Mouse (Mus musculus): Measurements from ENCODE around the gene Nrp1. TPM values are rescaled to one million over a fixed set of nuclear protein-coding genes. Genes with fewer than 3 reads are reported as not detected.

The Nrp1 gene
- polyA plus RNA-seq, 1 experiment from 2014 or later, result 75.1 TPM

DNA sequence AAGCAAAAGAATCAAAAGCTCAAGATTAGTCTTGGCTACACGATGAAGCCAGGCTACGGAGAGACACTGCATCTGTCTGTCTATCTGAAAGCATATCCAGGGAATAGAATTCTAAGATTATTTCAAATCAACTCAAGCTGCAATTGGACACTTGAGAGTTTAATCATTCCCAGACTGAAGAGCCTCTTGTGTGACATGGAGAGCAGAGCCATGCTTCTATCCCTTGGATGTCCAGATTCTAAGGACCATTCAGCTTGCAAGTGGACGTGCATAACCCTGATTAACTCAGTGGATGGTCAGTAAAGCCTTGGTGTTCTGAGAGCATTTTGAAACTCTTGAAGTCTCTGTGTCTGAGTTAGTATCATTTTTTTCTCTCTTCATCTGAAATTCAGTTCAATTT lies 95.6 kb downstream of the Nrp1 start:
- Histone ChIP-seq H3K27me3 (no peaks in the 10 kb centered on the region), H3K9ac (no peak overlapping the region), H3K4me3 (no peak overlapping the region), H3K4me1 (replicated peaks) (peaks cover 13% of the 10 kb centered on the region), H3K27ac (replicated peaks) (no peak overlapping the region), H3K9me3 (no peaks in the 10 kb centered on the region), H3K4me2 (no peak overlapping the region), H3K36me3 (peaks cover 6% of the 10 kb centered on the region; the same call in 1 of the 2 replicates)
- 88% methylated on average over 3 of the region's 3 CpGs for WGBS
- ATAC-seq (ENCODE audit: low FRiP score, low read depth), result no peak

DNA sequence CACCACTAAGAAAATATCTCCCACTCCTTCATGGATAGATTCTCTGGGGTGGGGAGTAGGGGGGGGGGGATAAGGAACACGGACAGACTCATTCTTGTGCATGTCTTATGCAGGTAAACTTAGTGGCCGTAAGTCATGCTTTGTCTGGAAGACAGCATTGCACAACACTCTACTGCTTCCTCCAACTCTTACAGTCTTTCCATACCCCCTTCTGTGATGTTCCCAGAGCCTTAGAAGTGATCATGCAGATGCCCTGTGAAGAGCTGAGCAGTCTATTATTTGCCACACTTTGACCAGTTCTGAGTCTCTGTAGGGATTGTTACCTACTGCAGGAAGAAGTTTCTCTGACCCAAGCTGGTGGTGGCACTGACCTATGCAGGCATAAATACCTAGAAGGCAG lies 98.9 kb downstream of the Nrp1 start:
- WGBS, result 90% methylated on average over 2 of the region's 2 CpGs
- Histone ChIP-seq H3K9ac (no peak overlapping the region), H3K9me3 (no peaks in the 10 kb centered on the region), H3K4me2 (no peak overlapping the region), H3K27ac (replicated peaks) (no peak overlapping the region), H3K27me3 (no peaks in the 10 kb centered on the region), H3K4me1 (replicated peaks) (0 out of 2 replicates have a peak, but pooled peaks cover 4% of the 10 kb centered on the region), H3K4me3 (no peak overlapping the region), H3K36me3 (peaks cover 17% of the 10 kb centered on the region; the same call in 1 of the 2 replicates)
- no peak for ATAC-seq (ENCODE audit: low FRiP score, low read depth)

DNA sequence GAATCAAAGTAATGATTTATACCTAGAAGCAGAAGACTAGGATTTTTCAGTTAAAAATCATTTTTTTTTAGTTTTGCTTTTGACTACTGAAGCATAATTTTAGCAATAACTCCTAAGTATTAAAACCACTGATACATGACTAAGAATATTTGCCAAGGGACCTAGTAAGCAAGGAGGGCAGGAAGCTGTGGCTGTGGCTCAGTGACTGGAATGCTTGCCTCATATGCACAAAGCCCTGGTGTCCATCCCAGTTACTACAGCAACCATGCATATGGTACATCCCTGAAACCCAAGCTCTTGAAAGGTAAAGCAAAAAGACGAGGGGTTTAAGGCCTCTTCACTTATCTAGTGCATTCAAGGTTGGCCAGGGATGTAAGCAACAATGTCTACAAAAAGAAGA lies 101.3 kb downstream of the Nrp1 start:
- Histone ChIP-seq H3K27me3 (no peaks in the 10 kb centered on the region), H3K4me1 (replicated peaks) (0 out of 2 replicates have a peak, but pooled peaks cover 4% of the 10 kb centered on the region), H3K4me3 (no peak overlapping the region), H3K4me2 (no peak overlapping the region), H3K9me3 (no peaks in the 10 kb centered on the region), H3K36me3 (peaks cover 17% of the 10 kb centered on the region; the same call in 1 of the 2 replicates), H3K27ac (replicated peaks) (no peak overlapping the region), H3K9ac (no peak overlapping the region)
- WGBS, result 61% methylated on average over 1 of the region's 1 CpGs
- no peak for ATAC-seq (ENCODE audit: low FRiP score, low read depth)

DNA sequence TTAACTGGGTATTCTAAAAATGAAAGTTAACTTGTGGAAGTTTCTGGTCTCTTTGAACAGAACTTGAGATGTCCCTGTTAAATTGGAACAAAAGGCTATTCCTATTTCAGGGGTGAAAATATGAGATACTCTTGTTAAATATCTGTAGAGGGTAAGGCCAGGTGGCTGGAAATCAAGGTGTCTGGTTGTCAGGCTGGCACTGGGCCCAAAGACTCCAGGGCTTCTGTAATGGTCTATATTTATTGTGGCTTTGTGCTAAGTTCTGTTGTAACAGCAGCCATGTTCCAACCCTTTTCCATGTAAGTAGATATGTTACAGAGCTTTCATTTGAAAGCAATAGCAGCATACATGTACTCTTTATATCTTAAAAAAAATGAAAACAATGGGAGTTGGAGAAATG lies 103.3 kb downstream of the Nrp1 start:
- Histone ChIP-seq H3K4me2 (no peak overlapping the region), H3K27me3 (no peaks in the 10 kb centered on the region), H3K4me3 (no peak overlapping the region), H3K4me1 (replicated peaks) (0 out of 2 replicates have a peak, but pooled peaks cover 4% of the 10 kb centered on the region), H3K9me3 (no peaks in the 10 kb centered on the region), H3K36me3 (peaks cover 17% of the 10 kb centered on the region; the same call in 1 of the 2 replicates), H3K27ac (replicated peaks) (no peak overlapping the region), H3K9ac (no peak overlapping the region)
- ATAC-seq (ENCODE audit: low FRiP score, low read depth), result no peak

DNA sequence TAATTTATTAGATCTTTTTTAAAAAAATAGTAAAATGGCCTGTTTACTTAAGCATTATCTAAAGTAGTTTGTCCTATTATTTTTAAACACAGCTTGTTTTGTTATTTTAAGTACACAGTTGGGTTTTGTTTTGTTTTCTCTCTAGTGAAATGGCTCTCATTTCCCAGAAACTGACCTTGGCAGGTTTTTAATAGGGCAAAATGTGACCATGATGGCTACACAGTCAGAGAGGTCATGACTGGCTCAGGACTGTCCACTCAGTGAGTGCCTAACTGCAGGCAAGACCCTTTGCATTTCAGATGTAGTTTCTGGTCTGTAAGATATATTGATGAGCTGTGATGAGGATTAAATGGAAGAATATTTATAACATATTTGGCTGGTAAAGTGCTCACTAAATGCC lies 104.8 kb downstream of the Nrp1 start:
- H3K27ac ChIP-seq (replicated peaks), result no peak overlapping the region
- H3K4me2 ChIP-seq, result no peak overlapping the region
- peaks cover 17% of the 10 kb centered on the region; the same call in 1 of the 2 replicates for H3K36me3 ChIP-seq
- H3K4me1 ChIP-seq (replicated peaks), result no peaks in the 10 kb centered on the region
- no peak overlapping the region for H3K9ac ChIP-seq
- H3K4me3 ChIP-seq, result no peak overlapping the region
- no peaks in the 10 kb centered on the region for H3K27me3 ChIP-seq
- no peaks in the 10 kb centered on the region for H3K9me3 ChIP-seq
- no peak for ATAC-seq (ENCODE audit: low FRiP score, low read depth)

DNA sequence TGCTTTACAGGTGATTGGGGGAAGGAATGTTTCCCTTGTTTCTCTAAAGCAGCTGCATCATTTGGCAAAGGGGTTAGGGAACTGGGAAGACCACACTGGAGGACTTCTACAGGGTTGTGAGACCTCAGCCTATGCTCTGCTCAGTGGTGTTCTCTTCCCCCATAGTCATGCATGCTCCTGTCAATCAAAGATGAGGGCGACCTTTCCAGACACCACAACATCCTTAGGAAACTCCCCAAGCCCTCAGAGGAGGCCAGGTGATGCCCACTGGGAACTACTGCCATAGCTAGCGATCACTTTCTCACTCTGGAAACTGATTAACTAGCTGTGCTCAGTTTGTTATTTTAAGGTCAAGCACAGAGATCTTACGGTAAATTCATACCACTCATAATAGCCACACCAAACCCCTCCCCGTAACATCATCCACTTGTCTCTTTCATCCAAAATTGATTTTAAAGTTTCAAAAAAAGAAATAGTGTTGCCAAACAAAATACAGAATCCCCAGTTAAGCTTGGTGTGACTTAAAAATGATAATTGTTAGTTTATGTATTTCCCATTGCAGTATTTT lies 105.7 kb downstream of the Nrp1 start:
- Histone ChIP-seq H3K4me2 (no peak overlapping the region), H3K4me3 (no peak overlapping the region), H3K36me3 (peaks cover 16% of the 10 kb centered on the region), H3K27ac (replicated peaks) (no peak overlapping the region), H3K4me1 (replicated peaks) (no peaks in the 10 kb centered on the region), H3K27me3 (no peaks in the 10 kb centered on the region), H3K9ac (no peak overlapping the region), H3K9me3 (no peaks in the 10 kb centered on the region)
- 91% methylated on average over 4 of the region's 4 CpGs for WGBS
- ATAC-seq (ENCODE audit: low FRiP score, low read depth), result no peak

DNA sequence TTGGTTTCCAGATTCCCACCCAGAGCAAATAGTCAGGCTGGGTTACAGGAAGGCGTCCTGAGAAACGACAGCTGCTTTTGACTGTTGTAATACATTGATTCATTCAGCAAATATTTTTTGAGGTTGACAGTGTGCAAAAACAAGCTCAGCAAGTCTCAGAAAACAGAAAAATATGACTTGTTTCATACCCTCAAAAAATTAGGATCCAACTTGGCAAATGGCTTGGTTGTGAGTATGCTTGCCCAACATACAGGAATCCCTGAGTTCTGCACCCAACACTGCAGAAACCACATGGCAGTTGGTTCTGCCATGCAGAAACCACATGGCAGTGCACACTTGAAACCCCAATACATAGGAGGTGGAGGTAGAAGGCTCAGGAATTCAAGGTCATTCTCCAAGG lies 107.1 kb downstream of the Nrp1 start:
- 88% methylated on average over 2 of the region's 2 CpGs for WGBS
- Histone ChIP-seq H3K4me3 (no peak overlapping the region), H3K4me2 (no peak overlapping the region), H3K27me3 (no peaks in the 10 kb centered on the region), H3K4me1 (replicated peaks) (no peaks in the 10 kb centered on the region), H3K27ac (replicated peaks) (no peak overlapping the region), H3K9ac (no peak overlapping the region), H3K36me3 (peaks cover 19% of the 10 kb centered on the region), H3K9me3 (no peaks in the 10 kb centered on the region)
- no peak for ATAC-seq (ENCODE audit: low FRiP score, low read depth)

DNA sequence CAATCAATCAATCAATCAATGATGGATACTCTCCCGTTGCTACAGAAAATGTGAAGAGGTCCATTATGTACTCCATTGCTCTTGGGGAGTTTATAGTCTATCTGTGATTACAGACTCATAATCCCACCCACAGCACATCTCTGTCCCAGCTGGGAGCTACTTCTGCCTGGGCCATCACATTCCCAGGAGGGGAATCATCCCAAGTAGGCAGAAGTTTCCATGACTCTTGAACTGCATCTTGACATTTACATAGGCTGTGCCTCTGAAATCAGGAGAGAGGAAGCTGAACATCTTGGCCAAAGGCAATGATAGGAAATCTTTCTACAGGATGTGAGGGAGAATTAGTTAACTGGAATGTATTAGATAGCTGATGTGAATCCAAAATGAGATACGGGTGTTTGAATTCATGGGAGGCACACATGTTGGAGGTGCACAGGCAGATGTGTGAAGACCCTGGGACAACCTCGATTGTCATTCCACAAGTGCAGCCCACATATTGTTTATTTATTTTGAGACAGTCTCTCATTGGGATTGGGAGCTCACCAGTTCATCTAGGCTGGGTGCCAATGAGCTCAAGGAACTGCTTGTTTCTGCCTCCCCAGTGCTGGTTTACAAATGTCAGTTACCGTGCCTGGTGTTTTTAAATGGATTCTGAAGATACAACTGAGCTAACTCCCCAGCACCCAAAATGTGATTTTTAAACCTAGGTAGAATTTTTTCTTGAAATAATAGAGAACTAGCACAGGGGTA lies 108.5 kb downstream of the Nrp1 start:
- no peak for ATAC-seq (ENCODE audit: low FRiP score, low read depth)
- peaks cover 11% of the 10 kb centered on the region for H3K36me3 ChIP-seq
- no peak overlapping the region for H3K4me2 ChIP-seq
- WGBS, result 69% methylated on average over 4 of the region's 4 CpGs
- H3K27me3 ChIP-seq, result no peaks in the 10 kb centered on the region
- no peaks in the 10 kb centered on the region for H3K9me3 ChIP-seq
- no peak overlapping the region for H3K9ac ChIP-seq
- H3K27ac ChIP-seq (replicated peaks), result no peak overlapping the region
- no peaks in the 10 kb centered on the region for H3K4me1 ChIP-seq (replicated peaks)
- H3K4me3 ChIP-seq, result no peak overlapping the region

DNA sequence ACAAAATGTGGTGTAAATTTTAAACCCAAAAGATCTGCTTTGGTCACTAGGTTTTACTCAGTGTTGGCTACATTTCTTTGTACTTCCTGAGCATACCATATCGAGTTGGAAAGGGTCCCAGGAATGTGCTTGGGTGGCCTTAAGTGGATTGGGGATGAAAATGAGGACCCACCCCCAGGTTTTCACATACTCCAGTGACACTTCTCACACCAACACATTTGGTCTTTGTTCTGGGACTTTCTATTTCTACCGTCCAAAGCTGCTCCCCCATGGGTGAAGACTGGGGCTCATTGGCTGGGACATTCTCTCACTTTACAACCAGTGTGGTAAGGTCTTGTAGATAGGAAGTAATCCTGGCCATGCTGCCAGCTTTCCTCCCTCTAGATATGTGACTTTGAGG lies 111.7 kb downstream of the Nrp1 start:
- Histone ChIP-seq H3K9ac (no peak overlapping the region), H3K27ac (replicated peaks) (no peak overlapping the region), H3K4me3 (no peak overlapping the region), H3K4me1 (replicated peaks) (no peaks in the 10 kb centered on the region), H3K9me3 (no peaks in the 10 kb centered on the region), H3K36me3 (peaks cover 11% of the 10 kb centered on the region), H3K27me3 (no peaks in the 10 kb centered on the region), H3K4me2 (no peak overlapping the region)
- ATAC-seq (ENCODE audit: low FRiP score, low read depth), result no peak
- WGBS, result 72% methylated on average over 2 of the region's 2 CpGs

DNA sequence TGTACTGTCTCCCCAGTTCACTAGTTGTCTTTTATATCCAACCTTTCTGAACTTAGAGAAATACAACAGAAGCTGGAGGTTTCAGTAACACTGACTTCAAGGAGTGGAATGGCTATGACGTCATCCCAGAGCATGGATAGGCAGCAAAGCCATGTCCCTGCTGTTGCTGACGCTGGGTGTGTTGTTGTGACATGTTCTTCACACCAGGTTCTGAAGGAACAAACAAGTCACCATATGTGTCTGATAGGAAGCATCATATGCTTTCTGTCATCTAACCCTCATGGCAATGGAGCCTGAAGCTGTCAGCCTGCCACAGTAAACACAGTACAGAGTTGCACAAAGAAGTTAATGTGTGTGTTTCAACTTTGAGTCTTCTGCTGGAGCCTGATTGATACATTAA lies 112.8 kb downstream of the Nrp1 start:
- H3K27me3 ChIP-seq, result no peaks in the 10 kb centered on the region
- H3K4me3 ChIP-seq, result no peak overlapping the region
- no peak overlapping the region for H3K4me2 ChIP-seq
- no peak for ATAC-seq (ENCODE audit: low FRiP score, low read depth)
- H3K9me3 ChIP-seq, result no peaks in the 10 kb centered on the region
- 91% methylated on average over 2 of the region's 2 CpGs for WGBS
- no peak overlapping the region for H3K9ac ChIP-seq
- no peaks in the 10 kb centered on the region for H3K4me1 ChIP-seq (replicated peaks)
- peaks cover 11% of the 10 kb centered on the region for H3K36me3 ChIP-seq
- H3K27ac ChIP-seq (replicated peaks), result no peak overlapping the region

DNA sequence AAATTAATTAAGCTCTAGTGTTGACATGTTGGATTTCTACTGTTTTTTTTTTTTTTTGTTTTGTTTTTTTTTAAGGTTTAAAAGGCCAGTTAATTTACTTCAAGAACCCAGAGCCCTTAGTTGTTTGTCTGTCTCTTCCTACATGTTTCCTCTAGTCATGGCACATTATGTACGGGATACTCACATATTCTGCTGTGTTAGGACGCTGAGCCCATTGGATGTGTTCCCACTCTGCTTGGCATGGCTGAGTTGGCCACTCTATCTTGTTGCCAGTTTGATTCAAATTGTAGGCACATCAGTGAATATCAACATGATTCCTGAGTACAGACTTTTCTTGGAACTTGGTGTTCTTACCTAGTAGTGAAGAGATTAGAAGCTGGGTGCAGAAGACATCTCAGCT lies 114.5 kb downstream of the Nrp1 start:
- H3K9ac ChIP-seq, result no peak overlapping the region
- H3K4me2 ChIP-seq, result no peak overlapping the region
- no peak overlapping the region for H3K27ac ChIP-seq (replicated peaks)
- WGBS, result 74% methylated on average over 2 of the region's 2 CpGs
- H3K27me3 ChIP-seq, result no peaks in the 10 kb centered on the region
- H3K9me3 ChIP-seq, result no peaks in the 10 kb centered on the region
- no peaks in the 10 kb centered on the region for H3K4me1 ChIP-seq (replicated peaks)
- no peak overlapping the region for H3K4me3 ChIP-seq
- peaks cover 11% of the 10 kb centered on the region for H3K36me3 ChIP-seq
- no peak for ATAC-seq (ENCODE audit: low FRiP score, low read depth)

DNA sequence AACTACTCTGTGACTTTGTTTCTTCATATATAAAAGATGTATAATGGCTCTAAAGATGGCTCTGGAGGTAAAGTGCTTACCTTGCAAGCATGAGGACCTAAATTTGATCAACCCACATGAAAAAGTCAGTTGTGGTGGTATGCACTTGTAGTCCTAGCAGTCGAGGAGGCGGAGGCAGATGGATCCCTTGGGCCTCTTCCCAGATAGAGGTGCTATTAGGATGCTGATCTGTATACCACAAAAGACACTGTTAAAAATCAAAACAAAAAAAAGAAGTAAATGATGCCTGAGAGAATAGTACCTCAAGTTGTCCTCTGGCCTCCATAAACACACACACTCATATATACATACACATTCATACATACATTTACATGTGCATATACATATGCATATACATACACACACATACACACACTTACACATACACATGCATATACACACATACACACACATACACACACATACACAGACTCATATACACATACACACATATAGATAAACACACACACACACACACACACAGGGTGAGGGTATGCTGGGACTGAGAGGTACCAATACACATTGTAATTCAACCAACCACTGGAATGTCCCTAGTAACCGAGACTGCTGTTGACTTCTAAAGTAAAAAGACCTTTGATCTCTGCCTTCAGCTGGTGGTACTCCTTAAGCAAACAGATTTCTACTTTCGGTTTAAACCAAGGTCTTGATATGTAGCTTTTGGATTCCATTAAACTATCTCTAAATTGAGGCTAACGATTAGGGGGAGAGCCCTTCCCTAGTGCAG lies 115.2 kb downstream of the Nrp1 start:
- Histone ChIP-seq H3K27me3 (no peaks in the 10 kb centered on the region), H3K36me3 (peaks cover 7% of the 10 kb centered on the region; the same call in 1 of the 2 replicates), H3K9me3 (no peaks in the 10 kb centered on the region), H3K4me2 (no peak overlapping the region), H3K27ac (replicated peaks) (no peak overlapping the region), H3K9ac (no peak overlapping the region), H3K4me3 (no peak overlapping the region), H3K4me1 (replicated peaks) (no peaks in the 10 kb centered on the region)
- 77% methylated on average over 5 of the region's 5 CpGs for WGBS
- ATAC-seq (ENCODE audit: low FRiP score, low read depth), result no peak

Data from hindbrain, embryonic 15.5 days (tissue).